Mouse (Mus musculus): ENCODE measurements around the gene Sec62. TPM values are rescaled to one million over a fixed set of nuclear protein-coding genes. Genes with fewer than 3 reads are reported as not detected.

Sec62 gene
- 80.9 and 86.9 TPM in 2 replicates for polyA plus RNA-seq (2016; fragmentation: Nextera tagmentation; extraction: Ambion mirVana)

DNA sequence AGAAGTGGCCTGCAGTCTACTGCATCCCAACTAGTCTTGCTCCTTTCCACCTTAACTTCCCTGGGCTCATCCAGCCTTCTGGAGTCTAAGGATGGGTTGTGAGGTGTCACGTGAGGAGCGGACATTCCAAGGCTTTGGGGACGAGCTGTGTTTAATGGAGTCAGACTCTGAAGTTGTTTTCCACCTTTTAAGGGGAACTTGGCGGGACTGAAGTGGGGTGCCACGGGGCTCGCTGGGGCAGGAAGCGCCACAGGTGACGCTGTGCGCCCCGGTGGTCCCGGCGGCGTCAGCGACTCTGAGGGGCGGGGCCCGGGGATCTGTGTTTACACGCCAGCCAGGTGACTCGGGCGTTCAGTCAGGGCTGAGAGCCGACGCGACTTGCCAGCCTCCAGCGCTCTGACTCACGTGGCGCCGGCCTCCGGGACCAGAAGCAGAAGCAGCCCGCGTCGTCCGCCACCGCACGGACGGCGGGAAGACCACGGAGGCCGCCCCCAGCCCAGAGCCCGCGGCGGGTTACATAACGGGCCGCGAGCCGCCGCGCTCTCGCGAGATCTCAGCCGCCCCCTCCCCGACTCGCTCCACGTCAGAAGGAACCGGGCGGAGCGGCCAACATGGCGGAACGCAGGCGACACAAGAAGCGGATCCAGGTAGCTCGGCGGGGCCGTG is at the start of gene Sec62:
Sec62 (plus strand) TSS at position 139 of the 666 bp plus-strand sequence.
- H3K27ac ChIP-seq = peak within 1 kb of the TSS; percentile 94
- peak within 1 kb of the TSS; percentile 97 for H3K9ac ChIP-seq
- peak within 1 kb of the TSS; percentile 98 for H3K4me3 ChIP-seq (replicated peaks)
- WGBS = under 1% methylated on average over 56 of the region's 62 CpGs
- H3K27me3 ChIP-seq = no peaks in the 10 kb centered on the region
- H3K9me3 ChIP-seq = no peaks in the 10 kb centered on the region
- H3K4me1 ChIP-seq = peaks cover 6% of the 10 kb centered on the region
- H3K36me3 ChIP-seq (replicated peaks) = no peaks in the 10 kb centered on the region
- peak within 1 kb of the TSS; percentile 77 for H3K4me2 ChIP-seq
- ATAC-seq (ENCODE audit: low FRiP score) = peak; percentile 98

- ATAC-seq (ENCODE audit: low FRiP score) = no peak
- no peak overlapping the region for H3K9ac ChIP-seq
- H3K4me1 ChIP-seq = no peaks in the 10 kb centered on the region
- no peak overlapping the region for H3K4me3 ChIP-seq (replicated peaks)
- no peak overlapping the region for H3K4me2 ChIP-seq
- no peak overlapping the region for H3K27ac ChIP-seq
- no peaks in the 10 kb centered on the region for H3K9me3 ChIP-seq
- 91% methylated on average over 7 of the region's 7 CpGs for WGBS
- H3K36me3 ChIP-seq (replicated peaks) = no peaks in the 10 kb centered on the region
- H3K27me3 ChIP-seq = no peaks in the 10 kb centered on the region
Observed at GRCm38 (mm10) chr3:30742891-30743290, 49.8 kb upstream of the Sec62 start.

- H3K4me2 ChIP-seq = no peak within 1 kb of the TSS
- ATAC-seq (ENCODE audit: low FRiP score) = no peak
- no peak within 1 kb of the TSS for H3K4me3 ChIP-seq (replicated peaks)
- H3K36me3 ChIP-seq (replicated peaks) = no peaks in the 10 kb centered on the region
- no peaks in the 10 kb centered on the region for H3K9me3 ChIP-seq
- H3K9ac ChIP-seq = no peak within 1 kb of the TSS
- WGBS = 77% methylated on average over 7 of the region's 7 CpGs
- H3K27me3 ChIP-seq = no peaks in the 10 kb centered on the region
- H3K27ac ChIP-seq = no peak within 1 kb of the TSS
- H3K4me1 ChIP-seq = no peaks in the 10 kb centered on the region
Observed at GRCm38 (mm10) chr3:30746006-30746405, 46.7 kb upstream of the Sec62 start, which contains the start of gene Samd7. Samd7 (plus strand) TSS chr3:30746293.

GRCm38 (mm10) chr3:30748316-30748715 is 44.4 kb upstream of the Sec62 start:
- no peaks in the 10 kb centered on the region for H3K27me3 ChIP-seq
- no peaks in the 10 kb centered on the region for H3K4me1 ChIP-seq
- no peak overlapping the region for H3K9ac ChIP-seq
- no peak for ATAC-seq (ENCODE audit: low FRiP score)
- H3K27ac ChIP-seq = no peak overlapping the region
- no peaks in the 10 kb centered on the region for H3K9me3 ChIP-seq
- no peak overlapping the region for H3K4me3 ChIP-seq (replicated peaks)
- WGBS = 88% methylated on average over 9 of the region's 9 CpGs
- H3K36me3 ChIP-seq (replicated peaks) = no peaks in the 10 kb centered on the region
- no peak overlapping the region for H3K4me2 ChIP-seq

DNA sequence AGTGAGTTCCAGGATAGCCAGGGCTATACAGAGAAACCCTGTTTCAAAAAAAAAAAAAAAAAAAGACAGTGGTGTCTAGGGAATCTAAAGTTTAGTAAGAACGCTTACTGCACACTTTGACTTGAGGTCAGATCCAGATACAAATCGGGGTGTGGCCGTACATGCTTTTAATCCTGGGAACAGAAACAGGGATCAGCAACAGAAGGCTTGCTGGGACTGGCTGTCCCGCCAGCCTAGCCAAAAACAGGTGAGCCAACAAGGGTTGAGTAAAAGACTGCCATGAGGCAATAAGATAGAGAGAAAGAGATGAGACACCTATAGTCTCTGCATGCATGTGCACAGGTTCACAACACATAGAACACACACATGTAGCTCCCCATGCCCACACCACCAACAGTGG is 38.0 kb upstream of the Sec62 start:
- Histone ChIP-seq H3K9ac (no peak overlapping the region), H3K9me3 (no peaks in the 10 kb centered on the region), H3K4me2 (no peak overlapping the region), H3K4me3 (replicated peaks) (no peak overlapping the region), H3K36me3 (replicated peaks) (no peaks in the 10 kb centered on the region), H3K27ac (no peak overlapping the region), H3K4me1 (no peaks in the 10 kb centered on the region), H3K27me3 (no peaks in the 10 kb centered on the region)
- 95% methylated on average over 4 of the region's 4 CpGs for WGBS
- ATAC-seq (ENCODE audit: low FRiP score) = no peak

DNA sequence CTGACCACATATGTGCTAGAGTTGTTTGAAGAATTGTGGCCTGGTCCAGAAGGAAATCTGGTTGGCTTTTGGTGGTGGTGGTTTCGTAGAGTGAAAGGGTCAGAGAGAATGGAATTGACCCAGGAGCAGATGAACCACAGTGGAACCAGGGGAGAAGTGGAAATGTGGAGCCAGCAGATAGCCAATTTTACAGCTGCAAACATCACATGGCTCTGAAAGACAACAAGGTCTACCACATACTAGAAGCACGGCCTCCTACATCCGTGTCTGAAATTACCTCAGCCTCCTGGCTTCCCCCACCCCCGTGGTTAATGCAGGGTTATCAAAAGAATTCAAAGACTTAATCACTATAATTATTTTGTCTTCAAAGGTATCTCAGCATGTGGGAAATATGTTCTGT is 27.8 kb upstream of the Sec62 start:
- 92% methylated on average over 4 of the region's 4 CpGs for WGBS
- no peak overlapping the region for H3K4me2 ChIP-seq
- no peak for ATAC-seq (ENCODE audit: low FRiP score)

DNA sequence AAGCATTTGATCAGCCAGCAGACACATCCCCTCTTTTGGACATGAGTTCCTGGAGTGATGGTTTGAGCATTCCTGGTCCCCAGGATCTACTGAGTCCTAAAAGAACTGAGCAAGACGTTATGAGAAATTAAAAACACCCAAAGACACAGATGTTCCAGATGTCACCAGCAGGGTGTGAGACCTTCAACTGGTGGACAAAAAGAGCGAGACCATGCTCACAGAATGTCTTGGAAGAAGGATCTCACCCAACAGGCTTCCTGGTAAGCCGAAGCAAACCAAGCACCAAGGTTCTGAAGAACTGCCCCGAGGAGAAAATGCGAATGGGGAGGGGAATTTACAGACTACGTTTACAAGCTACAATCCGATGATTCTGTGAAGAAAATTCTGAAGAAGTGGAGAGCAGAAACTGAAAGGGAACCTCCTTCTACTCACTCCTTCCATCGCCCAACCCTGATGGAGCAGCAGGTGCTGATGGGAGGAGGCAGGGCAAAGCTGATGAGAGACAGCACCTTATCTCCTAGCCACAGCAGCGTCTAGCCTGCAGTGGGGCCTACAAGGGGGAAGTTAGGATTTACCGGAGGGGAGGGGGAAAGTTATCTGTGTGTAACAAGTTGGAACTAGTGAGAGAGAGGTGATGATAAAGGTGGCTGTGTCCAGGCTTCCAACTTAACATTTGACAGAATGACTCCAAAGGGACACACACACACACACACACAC is 27.2 kb upstream of the Sec62 start:
- ATAC-seq (ENCODE audit: low FRiP score) = no peak
- 80% methylated on average over 10 of the region's 10 CpGs for WGBS
- no peaks in the 10 kb centered on the region for H3K36me3 ChIP-seq (replicated peaks)
- H3K4me2 ChIP-seq = no peak overlapping the region
- H3K4me3 ChIP-seq (replicated peaks) = no peak overlapping the region
- H3K4me1 ChIP-seq = no peaks in the 10 kb centered on the region
- no peaks in the 10 kb centered on the region for H3K27me3 ChIP-seq
- H3K9me3 ChIP-seq = no peaks in the 10 kb centered on the region
- H3K9ac ChIP-seq = no peak overlapping the region
- no peak overlapping the region for H3K27ac ChIP-seq

More for the DNA sequence above, 27.8 kb upstream of the Sec62 start:
- no peak overlapping the region for H3K9ac ChIP-seq
- H3K9me3 ChIP-seq = no peaks in the 10 kb centered on the region
- H3K36me3 ChIP-seq (replicated peaks) = no peaks in the 10 kb centered on the region
- H3K27ac ChIP-seq = no peak overlapping the region
- no peaks in the 10 kb centered on the region for H3K27me3 ChIP-seq
- no peak overlapping the region for H3K4me3 ChIP-seq (replicated peaks)
- no peaks in the 10 kb centered on the region for H3K4me1 ChIP-seq

GRCm38 (mm10) chr3:30766177-30766576 is 26.5 kb upstream of the Sec62 start:
- WGBS = 83% methylated on average over 7 of the region's 7 CpGs
- ATAC-seq (ENCODE audit: low FRiP score) = no peak
- Histone ChIP-seq H3K9ac (no peak overlapping the region), H3K4me3 (replicated peaks) (no peak overlapping the region), H3K9me3 (no peaks in the 10 kb centered on the region), H3K36me3 (replicated peaks) (no peaks in the 10 kb centered on the region), H3K4me1 (no peaks in the 10 kb centered on the region), H3K27ac (no peak overlapping the region), H3K27me3 (no peaks in the 10 kb centered on the region), H3K4me2 (no peak overlapping the region)

DNA sequence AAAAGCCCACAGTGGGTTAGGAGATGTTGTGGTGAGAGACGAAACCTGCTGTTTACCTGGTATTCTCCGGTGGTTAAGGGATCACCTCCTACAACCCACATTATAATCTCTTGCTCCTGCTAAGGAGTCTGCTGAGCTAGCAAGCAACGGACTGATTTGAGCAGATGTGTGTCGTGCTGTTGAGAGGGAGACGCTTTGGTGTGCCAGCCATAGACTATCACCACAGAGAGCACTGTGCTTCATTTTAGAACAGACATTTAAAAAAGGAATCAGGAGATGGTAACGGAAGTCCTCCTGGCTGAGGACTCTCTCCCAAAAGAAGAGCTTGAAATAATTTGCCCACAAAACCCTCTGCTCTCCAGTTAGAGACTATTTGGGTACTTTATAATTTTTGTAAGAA is 25.4 kb upstream of the Sec62 start:
- Histone ChIP-seq H3K9ac (no peak overlapping the region), H3K4me1 (no peaks in the 10 kb centered on the region), H3K4me3 (replicated peaks) (no peak overlapping the region), H3K36me3 (replicated peaks) (no peaks in the 10 kb centered on the region), H3K4me2 (no peak overlapping the region), H3K27ac (no peak overlapping the region), H3K27me3 (no peaks in the 10 kb centered on the region), H3K9me3 (no peaks in the 10 kb centered on the region)
- ATAC-seq (ENCODE audit: low FRiP score) = no peak
- WGBS = 93% methylated on average over 6 of the region's 6 CpGs

- Histone ChIP-seq H3K4me3 (replicated peaks) (no peak overlapping the region), H3K27ac (no peak overlapping the region), H3K9me3 (no peaks in the 10 kb centered on the region), H3K9ac (no peak overlapping the region), H3K27me3 (0 out of 2 replicates have a peak, but pooled peaks cover 2% of the 10 kb centered on the region), H3K4me2 (no peak overlapping the region), H3K36me3 (replicated peaks) (no peaks in the 10 kb centered on the region), H3K4me1 (no peaks in the 10 kb centered on the region)
- no peak for ATAC-seq (ENCODE audit: low FRiP score)
- 72% methylated on average over 10 of the region's 10 CpGs for whole genome bisulfite sequencing
Observed at GRCm38 (mm10) chr3:30769755-30770515, 22.7 kb upstream of the Sec62 start.

GRCm38 (mm10) chr3:30771560-30771959 is 21.1 kb upstream of the Sec62 start:
- no peak overlapping the region for H3K4me2 ChIP-seq
- H3K4me3 ChIP-seq (replicated peaks) = no peak overlapping the region
- no peak overlapping the region for H3K9ac ChIP-seq
- H3K36me3 ChIP-seq (replicated peaks) = no peaks in the 10 kb centered on the region
- no peak for ATAC-seq (ENCODE audit: low FRiP score)
- WGBS = 100% methylated on average over 1 of the region's 1 CpGs
- no peaks in the 10 kb centered on the region for H3K4me1 ChIP-seq
- 0 out of 2 replicates have a peak, but pooled peaks cover 3% of the 10 kb centered on the region for H3K27me3 ChIP-seq
- no peak overlapping the region for H3K27ac ChIP-seq
- H3K9me3 ChIP-seq = no peaks in the 10 kb centered on the region

- Histone ChIP-seq H3K4me1 (no peaks in the 10 kb centered on the region), H3K4me3 (replicated peaks) (no peak overlapping the region), H3K9ac (no peak overlapping the region), H3K27ac (no peak overlapping the region), H3K27me3 (0 out of 2 replicates have a peak, but pooled peaks cover 3% of the 10 kb centered on the region), H3K4me2 (no peak overlapping the region), H3K36me3 (replicated peaks) (no peaks in the 10 kb centered on the region), H3K9me3 (no peaks in the 10 kb centered on the region)
- WGBS = 72% methylated on average over 4 of the region's 4 CpGs
- ATAC-seq (ENCODE audit: low FRiP score) = no peak
Observed at GRCm38 (mm10) chr3:30772631-30773030, 20.0 kb upstream of the Sec62 start.
